Mouse (Mus musculus): ENCODE results near the gene Tnfrsf4.
A peak's percentile ranks its signal among the peaks of the same experiment; 100 is the strongest.

The Tnfrsf4 gene

GRCm38 (mm10) chr4:156030651-156031118 is 17.0 kb downstream of the Tnfrsf4 start:
- DNase-seq: no peak

DNA sequence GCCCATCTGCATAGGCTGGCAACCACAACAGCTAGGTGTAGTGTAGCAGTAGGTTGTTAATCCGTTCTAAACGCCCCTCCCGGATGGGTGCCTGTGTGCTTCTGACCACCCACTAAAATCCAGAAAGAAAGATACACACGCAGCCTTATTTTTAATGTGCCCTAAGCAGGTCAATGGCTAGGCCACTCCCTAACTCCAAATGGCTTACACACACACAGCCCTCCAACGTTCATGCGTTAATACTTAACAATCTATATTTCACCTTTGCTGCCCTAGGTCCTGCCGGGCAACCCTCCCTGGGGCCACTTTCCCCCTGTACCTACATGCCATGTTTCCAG is 17.6 kb downstream of the Tnfrsf4 start:
- DNase-seq: no peak

DNA sequence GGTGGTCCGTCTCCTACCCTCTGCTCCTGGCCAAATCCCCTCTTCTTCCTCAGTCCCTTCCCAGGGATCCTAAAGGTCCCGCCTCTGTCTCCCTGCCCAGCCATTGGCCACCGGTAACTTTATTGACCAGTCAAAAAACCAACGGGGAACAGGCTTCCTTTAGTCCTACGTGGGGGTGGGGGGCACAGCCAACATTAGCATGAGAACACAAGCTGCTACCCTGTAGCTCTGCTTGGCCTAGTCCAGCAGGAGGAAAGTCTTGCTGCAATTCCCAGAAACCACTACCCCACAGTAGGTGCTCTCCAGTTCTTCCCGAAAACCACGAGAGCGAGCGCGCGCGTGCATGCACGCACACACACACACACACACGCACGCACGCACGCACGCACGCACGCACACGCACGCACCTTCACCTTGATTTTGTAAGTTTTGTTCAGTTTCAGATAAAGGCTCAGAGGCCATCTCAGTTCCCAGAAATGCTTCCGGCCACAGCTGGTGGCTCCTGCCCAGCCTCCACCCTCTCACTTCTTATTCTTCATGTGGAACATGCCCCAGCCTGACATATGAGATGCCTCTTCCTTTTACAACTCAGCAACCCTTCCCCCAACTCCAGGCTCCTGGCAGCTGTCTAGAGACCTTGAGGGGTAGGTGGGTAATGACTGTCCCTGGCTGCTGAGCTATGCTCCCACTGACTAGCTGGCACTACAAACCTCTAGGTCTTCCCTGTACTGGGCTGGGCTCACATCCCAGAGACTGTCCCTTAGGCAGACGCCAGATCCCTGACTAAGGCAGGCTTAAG is 18.1 kb downstream of the Tnfrsf4 start:
- DNase-seq: peak; percentile 82

- no peak for DNase-seq
These were observed 19.2 kb downstream of the Tnfrsf4 start for GRCm38 (mm10) chr4:156032856-156033255.

DNA sequence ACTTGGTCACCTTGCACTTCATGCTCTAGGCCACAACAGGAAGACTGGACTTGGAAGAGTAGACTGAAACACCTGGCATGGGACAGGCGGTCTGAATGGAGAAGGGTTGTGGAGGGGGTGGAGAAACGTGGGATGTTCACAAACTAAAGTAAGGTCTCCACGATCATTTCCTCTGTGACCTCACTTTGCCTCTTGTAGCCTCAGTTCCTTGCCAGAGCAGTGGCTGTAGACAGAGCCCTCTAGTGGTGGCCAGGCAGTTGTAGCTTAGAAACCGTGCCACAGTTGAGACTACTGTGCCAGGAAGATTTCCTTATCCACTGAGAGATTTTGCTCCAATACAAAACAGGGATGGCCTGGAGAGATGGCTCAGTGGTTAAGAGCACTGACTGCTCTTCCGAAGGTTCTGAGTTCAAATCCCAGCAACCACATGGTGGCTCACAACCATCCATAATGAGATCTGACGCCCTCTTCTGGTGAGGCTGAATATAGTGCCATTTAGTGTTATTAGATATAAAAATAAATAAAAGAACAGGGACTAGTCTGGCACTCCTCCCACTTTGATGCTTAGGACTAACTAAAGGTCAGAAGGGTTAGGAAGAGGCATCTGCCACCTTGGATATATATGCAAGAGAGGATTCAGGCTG is 20.0 kb downstream of the Tnfrsf4 start:
- no peak for DNase-seq

GRCm38 (mm10) chr4:156034301-156034700 is 20.7 kb downstream of the Tnfrsf4 start:
- no peak for DNase-seq

DNA sequence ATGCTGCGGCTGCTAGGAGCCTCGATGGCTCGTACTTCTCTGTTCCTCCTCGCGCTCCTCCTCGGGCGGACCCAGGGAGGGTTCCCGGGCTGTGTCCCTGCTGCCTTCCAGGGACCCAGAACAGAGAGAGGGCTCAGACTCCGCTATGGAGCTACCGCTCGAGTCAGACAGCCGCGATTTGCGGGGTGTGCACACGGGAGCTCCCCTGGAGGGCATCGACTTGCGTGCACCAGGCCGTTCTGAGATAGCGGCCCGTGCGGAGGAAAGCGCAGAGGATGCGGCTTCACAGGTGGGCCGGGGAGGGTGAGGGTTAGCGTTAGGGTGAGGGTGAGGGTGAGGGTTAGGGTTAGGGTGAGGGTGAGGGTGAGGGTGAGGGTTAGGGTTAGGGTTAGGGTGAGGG is 21.3 kb downstream of the Tnfrsf4 start:
- no peak for DNase-seq

DNA sequence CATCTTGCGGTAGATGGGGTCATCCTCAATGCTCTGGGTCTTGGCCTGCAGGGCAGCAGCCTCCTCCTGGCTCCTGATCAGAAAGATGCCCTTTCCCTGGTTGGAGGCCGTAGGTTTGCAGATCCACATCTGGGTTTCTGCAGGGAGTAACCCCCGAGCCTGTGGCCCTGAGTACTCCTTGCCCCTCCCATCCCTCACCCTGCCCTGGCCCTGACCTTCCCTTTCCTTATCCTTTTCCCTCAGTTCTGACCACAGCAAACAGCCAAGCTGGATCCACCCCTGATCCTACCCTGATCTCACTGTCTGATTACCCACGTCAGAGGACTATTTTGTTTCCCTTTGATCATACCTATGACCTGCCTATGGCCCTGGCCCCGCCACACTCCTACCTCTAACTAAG is 31.1 kb downstream of the Tnfrsf4 start:
- DNase-seq: no peak

GRCm38 (mm10) chr4:156049779-156050178 is 36.1 kb downstream of the Tnfrsf4 start:
- no peak for DNase-seq

GRCm38 (mm10) chr4:156050391-156050980 is 36.8 kb downstream of the Tnfrsf4 start:
- no peak for DNase-seq

GRCm38 (mm10) chr4:156053113-156053512 is 39.5 kb downstream of the Tnfrsf4 start:
- DNase-seq: no peak

GRCm38 (mm10) chr4:156054130-156054529 is 40.5 kb downstream of the Tnfrsf4 start:
- DNase-seq: no peak

DNA sequence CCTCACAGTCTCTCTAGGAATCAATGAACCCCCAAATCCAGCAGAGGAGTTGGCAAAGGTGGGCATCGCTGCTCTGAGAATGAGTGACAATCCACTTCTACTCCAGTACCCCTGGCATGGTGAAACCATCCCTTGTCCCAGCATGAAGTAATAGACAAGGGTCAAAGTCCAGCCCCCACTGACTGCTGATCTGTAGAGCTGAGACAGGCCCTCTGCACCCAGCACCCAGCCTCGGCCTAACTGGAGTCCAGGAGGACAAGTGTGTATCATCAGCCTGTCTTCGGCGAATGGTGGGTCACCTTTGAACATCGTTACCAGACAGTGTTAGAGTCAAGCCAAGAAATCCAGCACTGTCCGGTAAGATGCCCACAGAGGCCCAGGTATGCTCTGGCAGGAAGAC is 41.0 kb downstream of the Tnfrsf4 start:
- DNase-seq: no peak

DNA sequence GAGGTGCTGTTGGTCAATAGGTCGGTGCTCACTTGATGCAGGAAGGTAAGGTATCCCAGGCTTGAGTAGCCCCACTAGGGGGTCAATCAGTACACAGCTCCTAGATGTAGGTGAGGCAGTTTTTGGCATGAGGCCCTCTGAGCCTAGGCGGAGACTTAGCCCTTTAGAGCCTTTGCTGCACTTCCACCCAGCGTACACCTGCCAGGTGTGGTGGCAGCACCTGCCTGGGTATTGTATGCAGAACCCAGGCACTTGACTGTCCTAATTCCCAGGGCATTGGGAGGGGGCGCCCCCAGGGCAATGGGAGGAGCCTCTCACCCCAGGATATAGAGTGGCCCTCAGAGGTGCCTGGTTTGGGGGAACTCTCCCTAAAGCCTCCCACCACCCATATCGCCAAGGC is 41.5 kb downstream of the Tnfrsf4 start:
- DNase-seq: no peak

DNA sequence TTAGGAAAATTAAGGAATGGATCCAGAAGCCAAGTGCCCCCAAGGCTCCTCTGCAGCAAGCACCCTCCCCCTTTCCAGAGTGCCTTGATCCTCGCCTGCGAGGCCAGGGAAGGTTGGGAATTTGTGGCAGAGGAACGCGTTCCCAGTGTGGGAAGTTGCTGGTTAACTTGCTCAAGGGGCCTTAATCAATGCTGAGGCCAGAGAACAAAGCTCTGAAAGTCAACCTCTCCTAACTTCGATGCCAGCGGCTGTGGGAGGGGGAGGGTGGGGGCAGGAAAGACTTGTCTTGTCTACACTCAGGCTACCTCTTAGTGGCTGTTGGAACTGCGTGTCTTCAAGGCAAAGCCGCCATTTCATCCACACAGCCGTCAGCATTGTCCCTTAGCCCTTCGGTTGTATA is 44.1 kb downstream of the Tnfrsf4 start:
- no peak for DNase-seq

GRCm38 (mm10) chr4:156058826-156059225 is 45.2 kb downstream of the Tnfrsf4 start:
- DNase-seq: no peak

DNA sequence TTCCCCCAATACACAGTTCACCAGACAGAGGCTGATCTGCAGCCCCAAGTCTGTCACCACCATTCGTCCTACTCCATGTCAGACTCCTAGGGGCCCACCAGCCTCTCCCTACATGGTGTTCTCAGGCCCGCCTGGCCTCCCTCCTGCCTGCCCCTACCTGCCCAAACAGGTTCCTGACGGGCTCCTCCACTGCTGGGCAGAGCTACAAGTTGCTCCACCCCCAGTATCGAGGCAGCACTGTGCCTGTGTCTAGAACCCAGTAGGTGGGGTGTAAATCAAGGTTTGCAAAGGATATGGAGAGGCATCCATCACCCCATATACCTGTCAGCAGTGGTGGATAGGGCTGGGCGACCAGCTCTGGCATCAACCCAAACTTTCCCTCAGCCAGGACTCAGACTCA is 45.6 kb downstream of the Tnfrsf4 start, which contains the start of gene Ttll10:
Ttll10 (minus strand) TSS at position 154 of the 400 bp plus-strand sequence.
- DNase-seq: no peak

DNA sequence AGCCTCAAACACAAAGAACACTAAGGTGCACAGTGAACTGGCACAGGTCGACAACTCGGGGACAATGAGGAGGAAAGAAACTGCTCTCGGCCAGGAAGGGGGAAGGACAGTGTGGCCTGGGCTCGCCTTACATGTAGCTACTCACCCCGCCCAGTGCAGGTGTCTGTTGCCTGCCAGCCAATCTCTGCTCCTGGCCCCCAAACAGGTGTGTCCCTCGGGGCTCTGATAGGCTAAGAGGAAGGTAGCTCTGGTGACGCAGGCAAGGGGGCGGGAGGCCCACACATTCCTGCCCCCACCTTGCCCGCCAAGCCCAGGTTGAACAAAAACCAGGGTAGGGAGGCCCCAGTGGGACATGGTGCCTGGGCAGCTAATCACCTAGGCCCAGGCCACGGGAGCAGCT is 46.1 kb downstream of the Tnfrsf4 start:
- DNase-seq: no peak

- DNase-seq: no peak
These were observed 50.3 kb downstream of the Tnfrsf4 start for GRCm38 (mm10) chr4:156063861-156064509.

DNA sequence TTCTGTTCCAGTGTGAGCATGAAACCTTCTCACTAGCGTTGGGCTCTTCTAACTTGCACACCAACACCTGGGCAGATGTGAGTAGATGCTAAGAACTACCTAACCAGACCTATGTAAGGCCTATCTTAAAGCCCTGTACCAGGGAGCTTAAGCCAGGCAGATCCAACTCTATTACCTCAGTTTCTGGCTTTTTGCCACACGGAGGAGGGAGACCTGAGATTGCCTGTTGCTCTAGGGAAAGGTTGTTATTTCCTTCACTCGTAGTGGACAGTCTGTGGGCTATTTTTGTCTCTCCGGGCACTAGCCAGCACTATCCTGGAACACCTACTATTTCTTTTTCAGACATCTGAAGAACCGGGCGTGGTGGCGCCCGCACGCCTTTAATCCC is 50.9 kb downstream of the Tnfrsf4 start:
- no peak for DNase-seq

- DNase-seq: no peak
These were observed 51.7 kb downstream of the Tnfrsf4 start for GRCm38 (mm10) chr4:156065156-156065894.

All from right cerebral cortex, adult 18-20 months (tissue).